Mouse (Mus musculus) kidney, adult 2 months (tissue): ENCODE data around the gene Tmem256. TPM values are rescaled to one million over a fixed set of nuclear protein-coding genes. Genes with fewer than 3 reads are reported as not detected.

ENCODE experiments used
- DNase-seq: peaks from one replicate; pipeline ENCODE4 v3.0.0; 2021
- H3K27ac ChIP-seq: fragments of 200-500 bp; 2 replicates; pipeline ENCODE4 v1.5.1; 2012; ENCODE audit warnings: low read depth, low read length, control low read depth, inconsistent platforms; ENCODE audit not compliant: insufficient read depth
- H3K27me3 ChIP-seq: fragments of 200-500 bp; replicated peaks from 2 replicates; pipeline ENCODE4 v1.6.1; 2012; ENCODE audit warnings: mild to moderate bottlenecking, moderate library complexity, low read length, inconsistent platforms; ENCODE audit not compliant: control insufficient read depth, insufficient read depth
- H3K36me3 ChIP-seq: fragments of 200-500 bp; 2 replicates; pipeline ENCODE4 v1.6.1; 2012; ENCODE audit warnings: mild to moderate bottlenecking, moderate library complexity, low read length, inconsistent platforms; ENCODE audit not compliant: control insufficient read depth, insufficient read depth
- H3K4me1 ChIP-seq: fragments of 200-500 bp; 2 replicates; pipeline ENCODE4 v1.6.1; 2011; ENCODE audit warnings: low read length; ENCODE audit not compliant: control insufficient read depth, insufficient read depth
- H3K4me3 ChIP-seq: fragments of 200-500 bp; 2 replicates; pipeline ENCODE4 v1.5.1; 2011; ENCODE audit warnings: mild to moderate bottlenecking, low read depth, low read length, control low read depth; ENCODE audit not compliant: insufficient read depth
- CTCF ChIP-seq: fragments of 200-500 bp; conservative IDR thresholded peaks from 2 replicates; pipeline ENCODE4 v1.5.1; 2011; ENCODE audit warnings: low read depth, mild to moderate bottlenecking, control low read depth, low read length, moderate library complexity, mixed read lengths; ENCODE audit not compliant: insufficient read depth, insufficient read length
- POLR2A ChIP-seq: fragments of 200-500 bp; IDR thresholded peaks from one replicate; pipeline ENCODE4 v1.6.1; 2011; ENCODE audit warnings: low read depth, low read length, control low read depth
- WGBS: fragments of 180-500 bp; shearing (Covaris S2); methylation state at CpG from one replicate; pipeline ENCODE4 v1.1.7; 2018; 5-methylcytosine and 5-hydroxymethylcytosine counted together
- polyA plus RNA-seq: library from polyadenylated mRNA; depleted of rRNA; stranded (reverse); fragments of >200 nt; gene quantifications from 2 replicates; pipeline ENCODE4 v1.2.3, GENCODE M21; 2012; rRNA removed

Tmem256 gene
- 513 and 551 TPM in 2 replicates for polyA plus RNA-seq

DNA sequence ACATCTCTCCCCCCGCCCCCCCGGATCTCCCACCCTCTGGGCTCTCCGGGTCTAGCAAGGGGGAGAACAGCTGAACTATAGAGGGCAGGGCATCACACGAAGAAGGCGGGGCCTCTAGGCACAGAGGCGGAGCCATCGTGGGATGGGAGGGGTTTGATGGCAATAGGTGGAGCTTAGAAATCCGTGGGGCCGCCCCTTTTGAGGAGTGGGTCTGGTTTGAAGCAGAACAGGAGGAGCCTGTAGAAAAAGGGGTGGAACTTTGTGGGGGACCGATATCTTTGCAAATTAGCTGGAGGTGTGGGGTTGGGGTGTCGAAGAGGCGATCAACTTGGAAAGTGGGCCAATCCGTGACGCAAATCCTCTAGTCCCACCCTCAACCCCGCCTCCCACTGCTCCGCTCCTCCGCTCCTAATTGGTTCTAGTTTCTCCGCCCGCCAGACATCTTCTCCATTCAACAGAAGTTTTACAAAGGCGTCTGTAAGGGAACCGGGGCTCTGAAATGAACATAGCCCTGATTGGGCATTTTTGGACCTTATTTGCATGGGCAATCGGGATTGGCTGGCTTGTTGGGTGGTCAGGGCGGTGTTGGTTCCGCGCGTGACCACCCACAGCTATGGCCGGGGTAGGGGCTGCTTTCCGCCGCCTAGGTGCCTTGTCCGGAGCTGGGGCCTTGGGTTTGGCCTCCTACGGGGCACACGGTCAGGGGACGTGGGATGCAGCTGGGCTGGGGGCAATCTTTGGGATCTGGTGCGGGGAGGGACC is at the start of gene Tmem256:
TSS of gene Tmem256 (plus strand) at position 563 of the 762 bp plus-strand sequence.
- WGBS: under 1% methylated on average over 34 of the region's 34 CpGs
- Histone ChIP-seq H3K27me3 (no peaks in the 10 kb centered on the region), H3K36me3 (no peaks in the 10 kb centered on the region), H3K27ac (peak within 1 kb of the TSS; percentile 90), H3K4me1 (peaks cover 6% of the 10 kb centered on the region), H3K4me3 (peak within 1 kb of the TSS; percentile 91)
- TF ChIP-seq POLR2A (peak; percentile 66), CTCF (no peak)
- DNase-seq: peak; percentile 99

DNA sequence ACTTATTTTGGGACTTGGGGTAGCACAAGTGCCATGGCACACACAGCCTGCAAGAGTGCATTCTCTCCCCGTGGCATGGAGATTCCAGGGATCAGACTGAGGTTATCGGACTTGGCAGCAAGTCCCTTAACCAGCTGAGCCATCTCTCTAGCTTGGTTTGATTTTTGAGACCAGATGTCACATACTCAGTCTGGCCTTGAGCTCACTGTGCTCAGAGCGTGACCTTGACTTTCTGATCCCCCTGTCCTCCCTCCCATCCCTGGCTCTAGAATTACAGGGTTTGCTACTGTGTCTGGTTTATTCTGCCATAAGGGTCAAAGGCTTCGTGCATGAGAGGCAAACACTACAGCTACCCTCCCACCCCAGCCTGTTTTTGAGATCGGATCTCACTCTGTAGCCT is 48.9 kb upstream of the Tmem256 start:
- no peak for TF ChIP-seq POLR2A
- TF ChIP-seq CTCF: no peak
- peaks cover 5% of the 10 kb centered on the region; the same call in 1 of the 2 replicates for H3K4me1 ChIP-seq
- H3K27me3 ChIP-seq: no peaks in the 10 kb centered on the region
- 54% methylated on average over 5 of the region's 5 CpGs for WGBS
- no peak overlapping the region for H3K4me3 ChIP-seq
- no peak overlapping the region for H3K27ac ChIP-seq
- H3K36me3 ChIP-seq: no peaks in the 10 kb centered on the region
- no peak for DNase-seq

DNA sequence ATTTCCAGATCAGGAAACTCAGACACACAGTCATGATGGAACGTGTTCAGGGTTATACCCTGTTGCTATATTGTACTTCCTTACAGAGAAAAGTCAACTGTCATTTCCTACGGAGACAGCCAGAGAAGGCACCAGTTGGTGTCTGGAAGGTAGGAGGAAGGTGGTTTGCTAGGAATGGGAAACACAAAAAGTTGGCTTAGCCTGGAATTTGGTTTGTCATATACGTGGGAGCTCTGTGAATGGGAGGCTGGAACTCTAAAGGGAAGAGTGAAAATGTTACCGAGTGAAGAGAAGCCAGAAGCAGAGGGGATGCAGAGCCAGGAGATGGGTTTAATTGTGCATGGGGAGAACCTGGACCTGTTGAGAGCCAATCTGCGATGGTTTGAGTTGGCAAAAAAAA is 46.9 kb upstream of the Tmem256 start:
- DNase-seq: no peak
- Histone ChIP-seq H3K36me3 (no peaks in the 10 kb centered on the region), H3K4me1 (no peaks in the 10 kb centered on the region), H3K4me3 (no peak overlapping the region), H3K27ac (no peak overlapping the region), H3K27me3 (no peaks in the 10 kb centered on the region)
- TF ChIP-seq CTCF (no peak), POLR2A (no peak)
- WGBS: 76% methylated on average over 5 of the region's 5 CpGs

DNA sequence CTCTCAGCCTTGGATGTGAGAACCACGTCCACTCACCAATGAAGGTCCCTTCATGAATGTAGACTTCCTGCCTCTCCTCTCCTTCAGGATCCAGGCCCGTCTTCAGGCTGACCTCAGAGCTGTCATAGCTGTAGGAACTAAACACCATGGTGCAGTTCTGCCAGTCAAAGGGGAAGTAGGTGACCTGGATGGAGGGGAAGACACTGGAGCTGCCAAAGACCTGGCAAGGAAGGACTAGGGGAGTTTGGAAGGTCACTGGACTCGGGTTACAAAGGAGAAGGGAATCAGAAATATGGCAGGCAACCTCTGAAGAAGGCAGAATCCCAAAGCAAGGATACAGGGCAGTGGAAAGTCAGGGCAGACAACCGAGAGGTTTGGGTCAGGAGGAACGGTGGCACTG is 44.9 kb upstream of the Tmem256 start:
- H3K27ac ChIP-seq: no peak overlapping the region

DNA sequence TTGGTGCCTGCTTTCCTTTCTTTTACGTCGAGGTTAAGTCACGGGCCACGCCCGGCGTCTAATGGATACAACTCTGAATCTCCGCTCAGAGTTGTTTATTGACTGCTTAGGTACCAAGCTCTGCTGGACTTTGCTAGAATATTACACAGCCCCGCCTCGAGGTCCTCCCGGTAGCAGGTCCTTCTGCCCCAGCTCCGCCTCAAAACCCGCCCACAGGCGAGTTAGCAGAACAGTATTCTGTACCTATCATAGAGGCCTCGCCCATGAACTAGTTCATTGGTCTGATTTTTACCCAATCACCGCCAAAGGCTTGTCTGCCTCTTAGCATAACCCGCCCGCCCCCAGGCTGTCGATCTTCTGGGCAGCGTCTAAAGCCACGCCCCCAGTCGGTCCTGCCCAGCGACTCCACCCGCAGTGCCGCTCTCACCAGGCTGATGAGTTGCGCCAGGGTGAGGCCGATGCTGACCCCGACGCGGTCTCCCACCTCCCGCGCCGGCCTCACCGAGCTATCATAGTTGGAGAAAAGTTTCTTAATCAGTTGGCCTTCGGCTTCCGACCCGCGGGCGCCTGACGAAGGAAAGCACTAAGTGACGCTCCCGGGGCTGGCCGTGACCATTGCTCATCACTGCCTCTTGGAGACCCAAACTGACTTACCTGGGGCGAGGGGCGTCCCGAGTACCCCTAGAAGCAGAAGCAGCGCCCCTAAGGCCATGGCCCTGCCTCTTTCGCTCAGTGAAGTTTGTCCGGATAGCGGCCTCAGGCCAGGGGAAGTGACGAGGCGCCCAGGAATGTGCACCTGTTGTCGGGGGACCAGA is 42.9 kb upstream of the Tmem256 start, which contains the start of gene Chrnb1:
TSS of gene Chrnb1 (minus strand) at position 776 of the 815 bp plus-strand sequence.
- no peaks in the 10 kb centered on the region for H3K27me3 ChIP-seq
- 1% methylated on average over 52 of the region's 52 CpGs for WGBS
- H3K27ac ChIP-seq: peak within 1 kb of the TSS; percentile 39; the same call in 1 of the 2 replicates
- H3K36me3 ChIP-seq: no peaks in the 10 kb centered on the region
- peak; percentile 99 for DNase-seq
- TF ChIP-seq POLR2A (no peak), CTCF (no peak)
- H3K4me3 ChIP-seq: peak within 1 kb of the TSS; percentile 56
- H3K4me1 ChIP-seq: no peaks in the 10 kb centered on the region

More for the DNA sequence above, 44.9 kb upstream of the Tmem256 start:
- Histone ChIP-seq H3K4me3 (no peak overlapping the region), H3K4me1 (no peaks in the 10 kb centered on the region), H3K27me3 (no peaks in the 10 kb centered on the region), H3K36me3 (no peaks in the 10 kb centered on the region)
- TF ChIP-seq POLR2A (no peak), CTCF (no peak)
- 75% methylated on average over 5 of the region's 5 CpGs for WGBS
- DNase-seq: no peak

DNA sequence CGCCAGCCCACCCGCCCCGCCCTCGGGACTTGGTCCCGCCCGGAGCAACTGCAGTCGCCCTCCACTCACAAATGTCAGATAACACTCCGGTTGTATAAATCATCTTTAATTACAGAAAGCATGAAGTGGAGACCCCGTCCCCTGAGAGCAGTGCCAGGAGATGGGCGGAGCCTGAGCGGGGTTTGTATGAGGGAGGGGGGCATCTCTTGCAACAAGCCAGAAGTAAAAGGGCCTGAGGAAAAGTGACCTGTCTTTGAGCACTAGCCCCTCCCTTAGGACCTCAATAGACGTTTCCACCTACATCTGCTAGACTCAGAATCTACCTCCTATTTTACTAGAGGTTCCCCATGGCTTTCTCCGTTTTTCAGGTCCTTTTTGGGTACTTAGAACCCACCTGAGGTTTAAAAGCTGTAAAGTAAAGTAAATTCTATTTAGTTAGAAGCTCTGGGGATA is 42.3 kb upstream of the Tmem256 start:
- Histone ChIP-seq H3K27me3 (no peaks in the 10 kb centered on the region), H3K27ac (no peak overlapping the region), H3K4me1 (peaks cover 1% of the 10 kb centered on the region; the same call in 1 of the 2 replicates), H3K4me3 (no peak overlapping the region), H3K36me3 (no peaks in the 10 kb centered on the region)
- WGBS: 6% methylated on average over 13 of the region's 13 CpGs
- no peak for TF ChIP-seq CTCF
- TF ChIP-seq POLR2A: no peak
- DNase-seq: no peak

DNA sequence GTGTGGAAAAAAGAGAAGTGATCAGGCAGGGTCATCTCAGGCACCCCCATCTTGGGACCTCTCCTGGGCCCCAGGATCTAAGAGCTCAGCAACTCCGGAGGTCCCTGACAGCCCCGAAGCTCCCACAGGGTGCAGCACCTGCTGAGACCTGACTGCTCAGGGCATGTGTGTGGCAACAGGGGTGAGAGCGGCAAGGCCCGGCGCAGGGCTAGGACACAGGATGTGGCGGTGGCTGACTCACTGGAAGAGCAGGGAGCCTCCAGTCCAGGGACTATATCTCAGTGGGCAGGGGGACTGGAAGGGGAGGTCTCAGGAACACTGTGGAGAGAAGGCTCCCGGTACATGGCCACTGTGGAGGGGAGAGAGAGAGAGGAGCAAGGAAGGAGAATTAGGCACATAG is 40.4 kb upstream of the Tmem256 start:
- WGBS: 90% methylated on average over 7 of the region's 7 CpGs
- Histone ChIP-seq H3K27me3 (no peaks in the 10 kb centered on the region; the same call in 1 of the 2 replicates), H3K36me3 (no peaks in the 10 kb centered on the region), H3K4me1 (peaks cover 6% of the 10 kb centered on the region), H3K4me3 (no peak overlapping the region), H3K27ac (no peak overlapping the region)
- DNase-seq: no peak
- TF ChIP-seq POLR2A (no peak), CTCF (no peak)
